Comparison of ENCODE assay signal across 8 mouse cellular contexts in the genomic region with DNA sequence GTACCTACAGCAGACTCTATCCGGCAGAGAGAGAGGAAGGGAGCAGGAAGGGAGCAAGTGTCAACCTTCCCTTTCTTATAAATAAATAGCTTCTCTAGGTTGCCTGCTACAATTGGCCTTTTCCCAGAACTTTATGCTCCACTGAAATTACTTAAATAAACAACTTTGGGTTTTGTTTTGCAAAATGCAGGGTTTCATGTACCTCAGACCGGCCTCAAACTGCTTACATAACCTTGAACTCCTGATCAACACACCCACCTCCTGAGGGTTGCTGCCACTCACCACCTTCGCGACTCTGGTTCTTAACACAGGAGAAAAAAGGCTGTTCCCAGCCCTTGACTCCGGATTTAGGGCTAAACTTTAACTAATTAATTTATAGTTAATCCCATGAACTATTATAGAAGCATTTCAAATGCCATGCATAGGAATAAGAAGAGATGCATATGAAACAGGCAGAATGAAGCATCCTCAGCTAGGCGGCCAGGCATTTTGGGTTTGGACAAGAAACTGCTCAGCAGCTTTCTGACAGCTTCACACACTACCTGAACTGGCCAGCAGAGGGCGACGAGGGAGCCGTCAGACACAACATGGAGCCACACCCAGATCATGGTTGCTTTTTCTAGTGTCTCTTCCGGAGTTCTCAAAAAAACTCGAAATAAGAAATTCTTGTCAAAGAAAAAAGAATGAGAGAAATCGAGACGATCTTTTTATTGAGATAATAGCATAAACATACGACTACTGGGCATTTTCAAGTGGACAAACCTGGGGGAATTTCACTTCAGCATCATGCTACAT. TPM values are rescaled to one million over a fixed set of nuclear protein-coding genes. Genes with fewer than 3 reads are reported as not detected.
A peak's percentile ranks its signal among the peaks of the same experiment; 100 is the strongest.
DNase-seq lines count a peak whose midpoint lies in the region; ATAC-seq and TF ChIP-seq lines count a peak whose summit lies in the region.

No protein-coding gene starts in this region.

- H3K9me3 ChIP-seq in hindbrain, embryonic 14.5 days (ENCODE audit: control insufficient read depth, low read length) = no peaks in the 10 kb centered on the region

- WGBS in hindbrain, embryonic 14.5 days = 54% methylated on average over 14 of the region's 14 CpGs
- 61% methylated on average over 14 of the region's 14 CpGs for whole genome bisulfite sequencing in macrophage (ENCODE audit: missing documents)

- peak overlapping the region; percentile 97 for H3K27ac ChIP-seq in hindbrain, embryonic 14.5 days
- H3K27ac ChIP-seq in left cerebral cortex, adult 2 months = peak overlapping the region; percentile 44
- H3K27ac ChIP-seq in macrophage = peak overlapping the region; percentile 32

- intact Hi-C loops in left cerebral cortex, adult 2 months (cut with DNase I) = loop anchor here (1.0 to 5.0 kb wide), 4 partner anchors 44 to 88 kb away; no protein-coding TSS in a partner anchor

- H3K79me2 ChIP-seq in macrophage (ENCODE audit: inconsistent target) = no peaks in the 10 kb centered on the region

- no peaks in the 10 kb centered on the region for H3K36me3 ChIP-seq in hindbrain, embryonic 14.5 days (replicated peaks; ENCODE audit: control insufficient read depth, insufficient read depth)
- H3K36me3 ChIP-seq in macrophage (ENCODE audit: inconsistent target) = no peaks in the 10 kb centered on the region

- peak; percentile 88 for DNase-seq in NIH3T3 (ENCODE audit: low read depth)
- DNase-seq in cerebellum, postnatal 10 days = peak; percentile 93 to 97
- DNase-seq in frontal cortex, postnatal 14 days (ENCODE audit: low spot score in 2 of 2) = peak; percentile 81 to 86
- DNase-seq in hindbrain, embryonic 14.5 days (ENCODE audit: low spot score) = peak; percentile 80
- peak; percentile 75 to 85 for DNase-seq in left cerebral cortex, adult 2 months (ENCODE audit: extremely low spot score in 1 of 2, low spot score in 2 of 2)
- peak; percentile 71 for DNase-seq in retina, postnatal 7 days (ENCODE audit: low read depth, low spot score)
- peak; percentile 94 for DNase-seq in thymus, postnatal 4 days

- no peak overlapping the region for H3K4me3 ChIP-seq in hindbrain, embryonic 14.5 days (replicated peaks; ENCODE audit: low read length)
- no peak overlapping the region for H3K4me3 ChIP-seq in left cerebral cortex, adult 2 months
- H3K4me3 ChIP-seq in macrophage (ENCODE audit: inconsistent target) = no peak overlapping the region

- no peaks in the 10 kb centered on the region for H3K27me3 ChIP-seq in hindbrain, embryonic 14.5 days (ENCODE audit: control insufficient read depth, insufficient read depth, low read length)

- H3K9ac ChIP-seq in hindbrain, embryonic 14.5 days = no peak overlapping the region

- H3K4me1 ChIP-seq in hindbrain, embryonic 14.5 days (replicated peaks; ENCODE audit: control insufficient read depth, insufficient read depth, low read length) = peaks cover 28% of the 10 kb centered on the region

- ATAC-seq in hindbrain, embryonic 14.5 days (ENCODE audit: low FRiP score) = no peak

- H3K4me2 ChIP-seq in hindbrain, embryonic 14.5 days (replicated peaks) = no peak overlapping the region

- TF ChIP-seq CTCF in left cerebral cortex, adult 2 months (IDR thresholded peaks at IDR 0.05) = peak; percentile 87

RNA-seq across cellular contexts. Expression of a gene that starts 38.8 kb away (rescaled TPM):
- 42.8 and 49.7 TPM in 2 replicates for polyA plus RNA-seq in hindbrain, embryonic 14.5 days (2014; fragmentation: Nextera tagmentation; extraction: Ambion mirVana)
- total RNA-seq in left cerebral cortex, adult 2 months (2021) = 100 to 1,000 TPM; 119 to 122 TPM
- 100 to 1,000 TPM in 18 of 26 experiments, 10 to 100 TPM in 8; 42.6 to 322 (median 177) TPM for total RNA-seq in macrophage (2018; cell fraction: chromatin; rRNA removed)
- total RNA-seq in macrophage (2018; cell fraction: cytosol; rRNA removed) = 10 to 100 TPM in 25 of 26 experiments, 1 to 10 TPM in 1; 4.6 to 80.8 (median 41.8) TPM
- total RNA-seq in macrophage (2018; cell fraction: nucleus; rRNA removed) = 100 to 1,000 TPM in 12 of 26 experiments, 10 to 100 TPM in 14; 27.4 to 183 (median 95.2) TPM
- 12.0 to 34.6 TPM (median 17.1 TPM) in 3 replicates for polyA plus RNA-seq in macrophage (2018)

RNA-seq across cellular contexts. Expression of a gene that starts 51.8 kb away (rescaled TPM):
- not detected in 2 replicates for polyA plus RNA-seq in hindbrain, embryonic 14.5 days (2014; fragmentation: Nextera tagmentation; extraction: Ambion mirVana)
- not detected for total RNA-seq in left cerebral cortex, adult 2 months (2021)
- not detected for total RNA-seq in macrophage (2018; cell fraction: chromatin; rRNA removed)
- total RNA-seq in macrophage (2018; cell fraction: cytosol; rRNA removed) = not detected
- total RNA-seq in macrophage (2018; cell fraction: nucleus; rRNA removed) = not detected
- not detected in 3 replicates for polyA plus RNA-seq in macrophage (2018)

Comparison
In these comparisons a context has a peak if more than half of its experiments do, and no peak if none do; other contexts are left out.
1. H3K27ac ChIP-seq: peak in every context shown above with its lines; median percentile 97 in hindbrain, embryonic 14.5 days; 44 in left cerebral cortex, adult 2 months; 32 in macrophage.